Mouse (Mus musculus): ENCODE data around the gene Tulp3.

- TF ChIP-seq CTCF (conservative IDR thresholded peaks at IDR 0.05 in 1 of 2, IDR thresholded peaks at IDR 0.05 in 1 of 2; ENCODE audit: low read depth in 2 of 2, low read length in 2 of 2) (peak; percentile 68 to 85), CHD2 (IDR thresholded peaks at IDR 0.05; ENCODE audit: low read length) (no peak), MXI1 (IDR thresholded peaks at IDR 0.05; ENCODE audit: low read depth, low read length) (no peak), USF2 (conservative IDR thresholded peaks at IDR 0.05; ENCODE audit: low read depth, low read length) (no peak), POLR2A (IDR thresholded peaks at IDR 0.05; ENCODE audit: low read depth, low read length) (no peak)
These were observed 3.3 kb upstream of the Tulp3 start for GRCm38 (mm10) chr6:128358999-128359398.
